In the genomic region with DNA sequence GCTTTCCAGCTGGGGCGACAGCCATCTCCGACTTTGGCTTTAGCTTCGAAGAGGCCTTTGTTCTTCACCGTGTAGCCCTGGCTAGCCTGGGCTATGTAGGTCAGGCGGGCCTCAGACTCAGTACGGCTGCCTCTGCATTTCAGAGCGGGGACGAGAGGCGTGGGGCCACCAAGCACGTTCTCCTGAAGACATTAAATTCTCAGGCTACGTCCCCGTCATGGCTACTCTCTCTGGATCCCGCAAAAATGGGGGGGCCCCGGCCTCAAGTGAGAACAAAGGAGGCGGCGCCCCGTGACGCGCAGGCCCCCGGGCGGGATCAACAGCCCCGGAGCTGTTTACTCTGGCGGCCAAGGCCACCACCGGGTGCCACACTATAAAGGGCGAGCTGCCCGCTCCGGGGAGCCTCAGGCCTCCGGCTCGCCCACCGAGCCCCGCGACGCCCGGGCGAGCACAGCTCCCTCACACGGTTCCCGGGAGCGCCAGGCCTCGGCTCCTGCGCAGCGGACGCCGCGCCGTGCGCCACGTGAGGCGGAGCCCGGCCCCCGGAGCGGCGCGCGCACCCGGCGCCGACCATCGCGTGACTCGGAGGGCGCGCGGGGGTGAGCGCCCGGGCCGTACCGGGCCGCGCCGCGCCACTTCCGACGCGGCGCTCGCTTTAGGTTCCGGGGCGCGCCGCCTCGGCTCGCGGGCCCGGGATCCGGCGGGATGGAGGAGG, we compare ENCODE assay signal across 8 mouse cellular contexts. TPM values are rescaled to one million over a fixed set of nuclear protein-coding genes. Genes with fewer than 3 reads are reported as not detected.
DNase-seq lines count a peak whose midpoint lies in the region; ATAC-seq and TF ChIP-seq lines count a peak whose summit lies in the region.

TSS of gene Lrrc58 (plus strand) at position 599 of the 715 bp plus-strand sequence.

- H3K79me3 ChIP-seq in C2C12 (ENCODE audit: low read depth): peaks cover 40% of the 10 kb centered on the region

- H3K9me3 ChIP-seq in heart, embryonic 12.5 days (replicated peaks): no peaks in the 10 kb centered on the region
- no peaks in the 10 kb centered on the region for H3K9me3 ChIP-seq in kidney, postnatal 0 days (replicated peaks; ENCODE audit: low read length)
- H3K9me3 ChIP-seq in liver, embryonic 11.5 days (ENCODE audit: control insufficient read depth, low read length): no peaks in the 10 kb centered on the region

- H3K79me2 ChIP-seq in C2C12 (ENCODE audit: control insufficient read depth, insufficient read depth) (peaks cover 47% of the 10 kb centered on the region), myocyte (ENCODE audit: control insufficient read depth, insufficient read depth) (peaks cover 41% of the 10 kb centered on the region)

- H3K4me2 ChIP-seq in heart, embryonic 12.5 days: peak within 1 kb of the TSS; percentile 70
- peak within 1 kb of the TSS; percentile 75 for H3K4me2 ChIP-seq in kidney, postnatal 0 days (ENCODE audit: low read length)
- peak within 1 kb of the TSS; percentile 84 for H3K4me2 ChIP-seq in liver, embryonic 11.5 days
- H3K4me2 ChIP-seq in myocyte (ENCODE audit: low read depth): peak within 1 kb of the TSS; percentile 82

- peak within 1 kb of the TSS; percentile 97 for H3K27ac ChIP-seq in embryonic fibroblast, embryonic 13.5 days (ENCODE audit: insufficient read depth, low read length)
- peak within 1 kb of the TSS; percentile 99 for H3K27ac ChIP-seq in heart, embryonic 12.5 days (ENCODE audit: poor library complexity, severe bottlenecking)
- H3K27ac ChIP-seq in kidney, postnatal 0 days: peak within 1 kb of the TSS; percentile 99
- H3K27ac ChIP-seq in liver, embryonic 11.5 days (ENCODE audit: low read depth, low read length): peak within 1 kb of the TSS; percentile 96

- H3K27me3 ChIP-seq in C2C12 (ENCODE audit: control insufficient read depth, insufficient read depth, insufficient read length) (no peaks in the 10 kb centered on the region), myocyte (ENCODE audit: control insufficient read depth, insufficient read depth, insufficient read length) (no peaks in the 10 kb centered on the region)
- no peaks in the 10 kb centered on the region for H3K27me3 ChIP-seq in heart, embryonic 12.5 days (replicated peaks)
- H3K27me3 ChIP-seq in kidney, postnatal 0 days (ENCODE audit: insufficient read depth, low read length): no peaks in the 10 kb centered on the region
- no peaks in the 10 kb centered on the region for H3K27me3 ChIP-seq in liver, embryonic 11.5 days (replicated peaks; ENCODE audit: control insufficient read depth, insufficient read depth, low read length)
- no peaks in the 10 kb centered on the region for H3K27me3 ChIP-seq in splenic B cell, adult 2 months (ENCODE audit: control insufficient read depth, insufficient read depth, low read length, poor library complexity, severe bottlenecking)

- H3K9ac ChIP-seq in heart, embryonic 12.5 days: peak within 1 kb of the TSS; percentile 94
- H3K9ac ChIP-seq in kidney, postnatal 0 days (ENCODE audit: low read depth, low read length): peak within 1 kb of the TSS; percentile 94
- H3K9ac ChIP-seq in liver, embryonic 11.5 days (ENCODE audit: low read depth, low read length): peak within 1 kb of the TSS; percentile 97

- TF ChIP-seq CTCF in C2C12 (IDR thresholded peaks at IDR 0.05; ENCODE audit: control insufficient read depth, insufficient read depth, insufficient read length): no peak
- no peak for TF ChIP-seq CTCF in embryonic fibroblast, embryonic 13.5 days (IDR thresholded peaks at IDR 0.05; ENCODE audit: borderline replicate concordance, insufficient read depth, low read length)
- TF ChIP-seq CTCF in kidney, postnatal 0 days (IDR thresholded peaks at IDR 0.05; ENCODE audit: low read depth): no peak

- H3K4me3 ChIP-seq in C2C12 (ENCODE audit: insufficient read depth, poor library complexity, severe bottlenecking) (peak within 1 kb of the TSS; percentile 73), myocyte (peak within 1 kb of the TSS; percentile 75)
- H3K4me3 ChIP-seq in embryonic fibroblast, embryonic 13.5 days (ENCODE audit: insufficient read depth, low read length): peak within 1 kb of the TSS; percentile 88
- peak within 1 kb of the TSS; percentile 77 for H3K4me3 ChIP-seq in heart, embryonic 12.5 days
- peak within 1 kb of the TSS; percentile 93 for H3K4me3 ChIP-seq in kidney, postnatal 0 days (replicated peaks; ENCODE audit: low read depth, low read length)
- H3K4me3 ChIP-seq in liver, embryonic 11.5 days (ENCODE audit: low read depth, low read length): peak within 1 kb of the TSS; percentile 95

- peaks cover 15% of the 10 kb centered on the region for H3K36me3 ChIP-seq in C2C12 (ENCODE audit: control insufficient read depth, insufficient read depth)
- H3K36me3 ChIP-seq in heart, embryonic 12.5 days: no peaks in the 10 kb centered on the region
- H3K36me3 ChIP-seq in kidney, postnatal 0 days (ENCODE audit: insufficient read depth, low read length): no peaks in the 10 kb centered on the region
- no peaks in the 10 kb centered on the region for H3K36me3 ChIP-seq in liver, embryonic 11.5 days (ENCODE audit: control insufficient read depth, insufficient read depth, low read length)
- H3K36me3 ChIP-seq in myocyte (ENCODE audit: control insufficient read depth, insufficient read depth): no peaks in the 10 kb centered on the region
- no peaks in the 10 kb centered on the region for H3K36me3 ChIP-seq in splenic B cell, adult 2 months (ENCODE audit: control insufficient read depth, insufficient read depth, low read length, poor library complexity, severe bottlenecking)

- DNase-seq in brain, adult 2 months (ENCODE audit: low read depth, low spot score): peak; percentile 94
- DNase-seq in kidney, postnatal 0 days (ENCODE audit: low spot score): peak; percentile 84
- DNase-seq in liver, embryonic 11.5 days (ENCODE audit: low spot score): peak; percentile 82
- DNase-seq in splenic B cell, adult 2 months (ENCODE audit: low read depth, low spot score): peak; percentile 82

- H3K4me1 ChIP-seq in embryonic fibroblast, embryonic 13.5 days (ENCODE audit: control insufficient read depth, insufficient read depth, low read length): 0 out of 2 replicates have a peak, but pooled peaks cover 5% of the 10 kb centered on the region
- H3K4me1 ChIP-seq in heart, embryonic 12.5 days (replicated peaks): peaks cover 19% of the 10 kb centered on the region
- peaks cover 13% of the 10 kb centered on the region for H3K4me1 ChIP-seq in kidney, postnatal 0 days (replicated peaks; ENCODE audit: insufficient read depth, low read length)
- H3K4me1 ChIP-seq in liver, embryonic 11.5 days (replicated peaks; ENCODE audit: control insufficient read depth, insufficient read depth, low read length): peaks cover 21% of the 10 kb centered on the region

- WGBS in heart, embryonic 12.5 days: 1% methylated on average over 86 of the region's 86 CpGs
- 4% methylated on average over 70 of the region's 86 CpGs for WGBS in kidney, postnatal 0 days
- WGBS in liver, embryonic 11.5 days: 1% methylated on average over 85 of the region's 86 CpGs

- peak within 1 kb of the TSS; percentile 90 for H3ac ChIP-seq in C2C12 (ENCODE audit: control insufficient read depth, insufficient read length, low read depth)
- peak within 1 kb of the TSS; percentile 75 for H3ac ChIP-seq in myocyte (ENCODE audit: control insufficient read depth, insufficient read length)

- ATAC-seq in heart, embryonic 12.5 days (ENCODE audit: insufficient number of reproducible peaks, low FRiP score): peak; percentile 94
- peak; percentile 94 for ATAC-seq in kidney, postnatal 0 days (replicated peaks; ENCODE audit: low FRiP score, low read depth)
- peak; percentile 91 for ATAC-seq in liver, embryonic 11.5 days (replicated peaks; ENCODE audit: low FRiP score)

- peak; percentile 51 for TF ChIP-seq POLR2A in embryonic fibroblast, embryonic 13.5 days (IDR thresholded peaks at IDR 0.05; ENCODE audit: low read depth, low read length)
- peak; percentile 86 for TF ChIP-seq POLR2A in myocyte (IDR thresholded peaks at IDR 0.05; ENCODE audit: insufficient read length, low read depth)

TF ChIP-seq in C2C12, 6 proteins besides CTCF, POLR2A, EP300 and RAD21:
- TF ChIP-seq MAX (IDR thresholded peaks at IDR 0.05) (peak; percentile 91), MYOD1 (IDR thresholded peaks at IDR 0.05; ENCODE audit: control insufficient read depth, insufficient read length, low read depth) (no peak), USF1 (IDR thresholded peaks at IDR 0.05; ENCODE audit: low read depth) (peak; percentile 64), FOSL1 (IDR thresholded peaks at IDR 0.05; ENCODE audit: insufficient read depth, low read length, poor library complexity, severe bottlenecking) (no peak)
TF ChIP-seq in C2C12: peak in this region for 2.

TF ChIP-seq in myocyte, 11 proteins besides CTCF, POLR2A, EP300 and RAD21:
- TF ChIP-seq USF1 (IDR thresholded peaks at IDR 0.05; ENCODE audit: low read depth) (peak; percentile 58), REST (IDR thresholded peaks at IDR 0.05; ENCODE audit: insufficient read depth, insufficient read length) (no peak), MYOD1 (IDR thresholded peaks at IDR 0.05; ENCODE audit: control insufficient read depth in 1 of 3, insufficient read length in 2 of 3, low read depth in 2 of 3) (peak in 1 of 3 experiments; percentile 20), POLR2AphosphoS2 (IDR thresholded peaks at IDR 0.05; ENCODE audit: insufficient read length, low read depth) (peak; percentile 84), TCF3 (IDR thresholded peaks at IDR 0.05; ENCODE audit: insufficient read length, low read depth) (no peak)

RNA-seq across cellular contexts. Expression of gene Lrrc58, which starts in this region (rescaled TPM):
- polyA plus RNA-seq in C2C12 (2012; fragmentation: generic; extraction: Trizol) (10.3 TPM), myocyte (2012; fragmentation: generic; extraction: Trizol) (6.9 TPM)
- polyA plus RNA-seq in embryonic fibroblast, embryonic 13.5 days (2011; ENCODE audit: insufficient read length, low read depth, missing spikeins): 103 and 112 TPM in 2 replicates
- polyA plus RNA-seq in heart, embryonic 12.5 days (2016; fragmentation: Nextera tagmentation; extraction: Ambion mirVana): 53.6 and 56.5 TPM in 2 replicates
- polyA plus RNA-seq in kidney, postnatal 0 days (2015; fragmentation: Nextera tagmentation; extraction: Ambion mirVana): 54.1 and 58.8 TPM in 2 replicates
- 35.9 and 36.2 TPM in 2 replicates for polyA plus RNA-seq in liver, embryonic 11.5 days (2014; fragmentation: Nextera tagmentation; extraction: Ambion mirVana)

Comparison
In these comparisons a context has a peak if more than half of its experiments do, and no peak if none do; other contexts are left out.
1. Peak in every context shown above with its lines: DNase-seq, ATAC-seq, H3K4me3 ChIP-seq and H3K27ac ChIP-seq.